21 mouse cellular contexts compared by ENCODE assay signal in genomic region chr16:24669718-24670460, GRCm38 (mm10).
DNase-seq lines count a peak whose midpoint lies in the region; ATAC-seq and TF ChIP-seq lines count a peak whose summit lies in the region.
"Had no signal": no experiment of that assay in that cellular context is flagged by ENCODE, and none has a peak within 500 bp of the region (broad histone marks: within the 10 kb centered on the region; RNA-seq: fewer than 3 reads in every experiment).

No protein-coding gene starts in this region.

- no peaks in the 10 kb centered on the region for H3K4me1 ChIP-seq in heart, embryonic 13.5 days
- no peaks in the 10 kb centered on the region for H3K4me1 ChIP-seq in liver, embryonic 16.5 days (ENCODE audit: control insufficient read depth, low read depth, low read length)
- H3K4me1 ChIP-seq in liver, embryonic 11.5 days (replicated peaks; ENCODE audit: control insufficient read depth, insufficient read depth, low read length): no peaks in the 10 kb centered on the region
- peaks cover 40% of the 10 kb centered on the region for H3K4me1 ChIP-seq in bone marrow macrophage, adult 2 months (ENCODE audit: control insufficient read depth, insufficient read depth, low read length)
- H3K4me1 ChIP-seq: embryonic facial prominence, embryonic 15.5 days; hindbrain, embryonic 12.5 days; limb, embryonic 10.5 days; liver, embryonic 12.5 days had no signal

- no peak overlapping the region for H3K4me2 ChIP-seq in heart, embryonic 13.5 days
- no peak overlapping the region for H3K4me2 ChIP-seq in liver, embryonic 16.5 days (ENCODE audit: low read depth, low read length)
- H3K4me2 ChIP-seq in liver, embryonic 11.5 days: no peak overlapping the region
- H3K4me2 ChIP-seq: embryonic facial prominence, embryonic 15.5 days; hindbrain, embryonic 12.5 days; liver, embryonic 12.5 days; midbrain, embryonic 11.5 days had no signal

- H3K9ac ChIP-seq in heart, embryonic 13.5 days: no peak overlapping the region
- no peak overlapping the region for H3K9ac ChIP-seq in liver, embryonic 16.5 days (ENCODE audit: low read depth, low read length)
- no peak overlapping the region for H3K9ac ChIP-seq in liver, embryonic 11.5 days (ENCODE audit: low read depth, low read length)
- H3K9ac ChIP-seq: embryonic facial prominence, embryonic 15.5 days; hindbrain, embryonic 12.5 days; liver, embryonic 12.5 days had no signal

- H3K36me3 ChIP-seq in heart, embryonic 13.5 days: peaks cover 10% of the 10 kb centered on the region
- H3K36me3 ChIP-seq in liver, embryonic 16.5 days (ENCODE audit: control insufficient read depth, insufficient read depth): no peaks in the 10 kb centered on the region
- no peaks in the 10 kb centered on the region for H3K36me3 ChIP-seq in liver, embryonic 11.5 days (ENCODE audit: control insufficient read depth, insufficient read depth, low read length)
- H3K36me3 ChIP-seq: embryonic facial prominence, embryonic 15.5 days; hindbrain, embryonic 12.5 days; limb, embryonic 10.5 days; liver, embryonic 12.5 days had no signal

- no peak for DNase-seq in heart, postnatal 4 days
- DNase-seq in liver, embryonic 11.5 days (ENCODE audit: low spot score): no peak
- no peak for DNase-seq in frontal cortex, postnatal 25 days (ENCODE audit: low spot score in 2 of 2)
- DNase-seq: adrenal gland, adult 2 months; cerebellum, postnatal 10 days; gastrocnemius, adult 2 months; heart, adult 18-20 months; kidney, adult 8-10 months; kidney, postnatal 36 days; lung, postnatal 14 days; retina, postnatal 1 day had no signal

- ATAC-seq in heart, embryonic 13.5 days (ENCODE audit: extremely low read depth, insufficient number of reproducible peaks, low FRiP score, low TSS enrichment): no peak
- 0 out of 2 replicates have a peak, but pooled peaks have one; percentile 30 for ATAC-seq in liver, embryonic 16.5 days (ENCODE audit: low read depth)
- ATAC-seq in liver, embryonic 11.5 days (replicated peaks; ENCODE audit: low FRiP score): no peak
- ATAC-seq in megakaryocyte, adult 5-6 weeks (ENCODE audit: poor library complexity, severe bottlenecking): peak; percentile 52
- ATAC-seq: liver, embryonic 12.5 days had no signal

- no peaks in the 10 kb centered on the region for H3K9me3 ChIP-seq in heart, embryonic 13.5 days
- H3K9me3 ChIP-seq in liver, embryonic 16.5 days (replicated peaks; ENCODE audit: control insufficient read depth, low read length): no peaks in the 10 kb centered on the region
- H3K9me3 ChIP-seq in liver, embryonic 11.5 days (ENCODE audit: control insufficient read depth, low read length): no peaks in the 10 kb centered on the region
- H3K9me3 ChIP-seq: embryonic facial prominence, embryonic 15.5 days; hindbrain, embryonic 12.5 days; limb, embryonic 10.5 days; liver, embryonic 12.5 days had no signal

- H3K4me3 ChIP-seq in heart, embryonic 13.5 days: no peak overlapping the region
- H3K4me3 ChIP-seq in liver, embryonic 16.5 days (ENCODE audit: low read depth, low read length): no peak overlapping the region
- H3K4me3 ChIP-seq in liver, embryonic 11.5 days (ENCODE audit: low read depth, low read length): no peak overlapping the region
- H3K4me3 ChIP-seq in bone marrow macrophage, adult 2 months (ENCODE audit: insufficient read depth, low read length): no peak overlapping the region
- H3K4me3 ChIP-seq: embryonic facial prominence, embryonic 15.5 days; gastrocnemius, adult 2 months; hindbrain, embryonic 12.5 days; limb, embryonic 10.5 days; liver, embryonic 12.5 days had no signal

- peak overlapping the region; percentile 68 for H3K27ac ChIP-seq in heart, embryonic 13.5 days (replicated peaks)
- H3K27ac ChIP-seq in liver, embryonic 16.5 days (ENCODE audit: low read length): no peak overlapping the region
- no peak overlapping the region for H3K27ac ChIP-seq in liver, embryonic 11.5 days (ENCODE audit: low read depth, low read length)
- H3K27ac ChIP-seq in bone marrow macrophage, adult 2 months (ENCODE audit: insufficient read depth, low read depth, low read length): peak overlapping the region; percentile 97
- H3K27ac ChIP-seq: embryonic facial prominence, embryonic 15.5 days; gastrocnemius, adult 2 months; hindbrain, embryonic 12.5 days; limb, embryonic 10.5 days; liver, embryonic 12.5 days; stomach, postnatal 0 days had no signal

- no peak for TF ChIP-seq CTCF in bone marrow macrophage, adult 2 months (IDR thresholded peaks at IDR 0.05; ENCODE audit: low read depth, low read length)

- TF ChIP-seq POLR2A in bone marrow macrophage, adult 2 months (IDR thresholded peaks at IDR 0.05; ENCODE audit: borderline replicate concordance, low read depth, low read length): no peak

- H3K27me3 ChIP-seq in heart, embryonic 13.5 days (replicated peaks): no peaks in the 10 kb centered on the region
- H3K27me3 ChIP-seq in liver, embryonic 16.5 days (ENCODE audit: control insufficient read depth, insufficient read depth, low read depth, low read length): no peaks in the 10 kb centered on the region
- H3K27me3 ChIP-seq in liver, embryonic 11.5 days (replicated peaks; ENCODE audit: control insufficient read depth, insufficient read depth, low read length): no peaks in the 10 kb centered on the region
- H3K27me3 ChIP-seq: embryonic facial prominence, embryonic 15.5 days; hindbrain, embryonic 12.5 days; liver, embryonic 12.5 days had no signal

- WGBS in heart, embryonic 13.5 days: 74% methylated on average over 5 of the region's 5 CpGs
- 34% methylated on average over 5 of the region's 5 CpGs for WGBS in liver, embryonic 16.5 days (ENCODE audit: insufficient replicate concordance)
- WGBS in liver, embryonic 11.5 days: 67% methylated on average over 5 of the region's 5 CpGs

Comparison
In these comparisons a context has a peak if more than half of its experiments do, and no peak if none do; other contexts are left out.
1. ATAC-seq: peak in liver, embryonic 16.5 days (single experiment) and megakaryocyte, adult 5-6 weeks (single experiment); none in heart, embryonic 13.5 days (single experiment) and liver, embryonic 11.5 days (single experiment).
2. H3K27ac ChIP-seq: peak in heart, embryonic 13.5 days (single experiment) and bone marrow macrophage, adult 2 months (single experiment); none in liver, embryonic 16.5 days (single experiment) and liver, embryonic 11.5 days (single experiment).